Mouse (Mus musculus): Measurements from ENCODE around the gene Slc39a9.

GRCm38 (mm10) chr12:80729758-80730530 lies 86.3 kb downstream of the Slc39a9 start:
- TF ChIP-seq CTCF (IDR thresholded peaks at IDR 0.05; ENCODE audit: extremely low read depth, insufficient read depth, low read length) (no peak), POLR2A (IDR thresholded peaks at IDR 0.05; ENCODE audit: extremely low read depth, insufficient read depth, low read length) (no peak)
